Mouse (Mus musculus) E14TG2a.4 (cell line): ENCODE measurements around the gene 1700034J05Rik.

Experiments
- CTCF ChIP-seq: conservative IDR thresholded peaks from 2 replicates; pipeline ENCODE4 v1.5.1; 2014; ENCODE audit warnings: low read length
- POU5F1 ChIP-seq: IDR thresholded peaks from 2 replicates; pipeline ENCODE4 v1.6.1; 2014; ENCODE audit warnings: low read length, borderline replicate concordance

GRCm38 (mm10) chr6:146979953-146980352 is 25.7 kb upstream of the 1700034J05Rik start:
- TF ChIP-seq CTCF (no peak), POU5F1 (no peak)
